ENCODE assay signal across 1 mouse cellular context in the genomic region with DNA sequence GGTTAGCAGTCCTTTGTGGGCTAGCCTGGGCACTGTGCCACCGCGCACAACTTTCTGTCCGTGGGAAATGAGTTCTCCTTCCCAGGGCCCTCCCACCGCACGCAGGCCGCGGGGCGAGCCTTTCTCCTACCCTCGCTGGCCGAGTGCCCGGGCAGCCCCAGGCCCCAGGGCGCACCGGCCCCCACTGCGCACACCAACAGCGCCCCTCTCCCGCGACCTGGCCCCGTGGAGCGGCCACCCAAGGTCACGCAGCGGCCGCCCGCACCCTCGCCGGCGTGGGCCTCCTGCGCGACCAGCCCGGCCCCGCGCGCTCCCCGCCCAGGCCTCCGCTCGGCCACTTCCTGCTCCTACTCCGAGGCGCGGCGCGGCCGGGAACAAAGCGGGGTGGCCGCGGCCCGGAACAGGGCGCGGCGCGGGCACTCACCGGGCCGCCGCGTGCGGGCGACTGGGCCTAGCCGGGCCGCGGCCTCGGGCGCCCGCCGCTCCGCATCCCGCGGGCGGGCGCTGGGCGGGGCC.
TF ChIP-seq lines count a peak whose summit lies in the region.

No protein-coding gene starts in this region.

TF ChIP-seq in ES-E14, 5 proteins besides CTCF, POLR2A, EP300 and RAD21:
- TF ChIP-seq MAFK (IDR thresholded peaks at IDR 0.05; ENCODE audit: insufficient read depth, low read depth, low read length), result no peak
- no peak for TF ChIP-seq CHD2 (IDR thresholded peaks at IDR 0.05; ENCODE audit: low read depth, low read length)
- no peak for TF ChIP-seq ZC3H11A (IDR thresholded peaks at IDR 0.05; ENCODE audit: borderline replicate concordance, low read depth, low read length)
- TF ChIP-seq ZNF384 (IDR thresholded peaks at IDR 0.05; ENCODE audit: low read depth, low read length), result no peak
- no peak for TF ChIP-seq HCFC1 (IDR thresholded peaks at IDR 0.05; ENCODE audit: borderline replicate concordance, insufficient read depth, low read length)
